Mouse (Mus musculus): Measurements from ENCODE around the gene Meis2. TPM values are rescaled to one million over a fixed set of nuclear protein-coding genes. Genes with fewer than 3 reads are reported as not detected.

Gene Meis2
- total RNA-seq, 2 experiments from 2014 or later: 39.2 to 43.8 TPM

- DNase-seq: peak; percentile 14 to 54
Measured at GRCm38 (mm10) chr2:115938926-115939563, 126.6 kb downstream of the Meis2 start.

- DNase-seq: no peak
Measured at GRCm38 (mm10) chr2:115938296-115938695, 127.3 kb downstream of the Meis2 start.

- no peak for DNase-seq
Measured at GRCm38 (mm10) chr2:115937896-115938295, 127.7 kb downstream of the Meis2 start.

GRCm38 (mm10) chr2:115936786-115937185 is 128.9 kb downstream of the Meis2 start:
- DNase-seq: no peak

DNA sequence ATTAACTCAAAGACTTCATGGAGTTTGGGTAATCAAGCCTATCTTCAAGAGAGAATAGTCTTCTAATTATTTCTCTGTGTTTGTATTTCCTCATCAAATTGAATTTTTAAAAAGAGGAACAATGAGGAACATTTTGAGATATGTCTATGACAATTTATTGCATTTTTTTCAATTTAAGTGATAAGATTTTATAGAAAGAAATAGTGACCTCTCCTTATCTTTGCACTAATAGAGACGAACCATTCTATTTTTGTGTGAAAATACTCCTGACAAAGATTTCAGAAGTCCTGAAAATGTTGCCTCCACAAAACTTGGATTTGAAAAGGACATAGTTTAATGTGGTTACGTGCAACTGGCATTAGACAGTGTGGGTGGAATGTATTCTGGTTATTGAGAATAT is 131.3 kb downstream of the Meis2 start:
- DNase-seq: no peak

GRCm38 (mm10) chr2:115933259-115933658 is 132.4 kb downstream of the Meis2 start:
- no peak for DNase-seq

GRCm38 (mm10) chr2:115925744-115926143 is 139.9 kb downstream of the Meis2 start:
- DNase-seq: no peak

DNA sequence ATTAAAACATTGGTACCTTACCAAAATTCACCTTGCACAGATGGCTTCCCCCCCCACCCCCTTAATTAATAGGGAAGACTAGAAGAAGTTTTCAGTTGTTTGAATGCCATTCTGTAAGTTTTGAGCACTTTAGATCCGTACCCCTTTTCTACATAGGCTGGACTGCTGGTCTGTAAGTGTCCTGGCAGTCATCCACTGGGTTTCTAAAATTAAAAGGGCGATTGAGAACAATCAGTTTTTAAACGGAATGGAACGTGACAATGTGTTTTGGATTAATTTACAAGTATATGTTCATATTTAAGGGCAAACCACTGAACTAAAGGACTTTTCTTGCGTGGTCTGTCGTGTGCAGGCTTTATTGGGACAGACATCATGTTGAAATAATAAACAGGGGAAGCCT is 141.2 kb downstream of the Meis2 start:
- DNase-seq: no peak

DNA sequence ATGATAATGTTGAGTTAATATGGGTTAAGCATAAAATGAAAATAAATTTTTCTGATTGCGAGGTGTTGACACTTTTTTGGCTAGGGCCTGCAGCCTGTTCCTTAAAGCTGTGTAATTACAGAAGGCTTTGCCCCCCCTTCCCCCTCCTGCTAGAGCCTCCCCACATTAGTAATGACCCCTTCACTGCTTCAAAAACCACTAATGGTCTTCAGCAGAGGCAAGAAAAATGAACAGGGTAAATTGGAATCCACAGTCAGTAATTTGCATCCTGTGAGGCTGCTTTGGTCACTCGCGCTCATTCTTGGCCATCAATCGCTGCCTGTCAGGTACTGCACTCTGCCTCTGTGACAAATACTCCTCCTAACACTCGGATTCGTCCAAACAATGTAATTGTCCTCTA is 142.4 kb downstream of the Meis2 start:
- DNase-seq: no peak

- no peak for DNase-seq
Measured at GRCm38 (mm10) chr2:115921687-115922086, 144.0 kb downstream of the Meis2 start.

GRCm38 (mm10) chr2:115920336-115920951 is 145.2 kb downstream of the Meis2 start:
- no peak for DNase-seq

DNA sequence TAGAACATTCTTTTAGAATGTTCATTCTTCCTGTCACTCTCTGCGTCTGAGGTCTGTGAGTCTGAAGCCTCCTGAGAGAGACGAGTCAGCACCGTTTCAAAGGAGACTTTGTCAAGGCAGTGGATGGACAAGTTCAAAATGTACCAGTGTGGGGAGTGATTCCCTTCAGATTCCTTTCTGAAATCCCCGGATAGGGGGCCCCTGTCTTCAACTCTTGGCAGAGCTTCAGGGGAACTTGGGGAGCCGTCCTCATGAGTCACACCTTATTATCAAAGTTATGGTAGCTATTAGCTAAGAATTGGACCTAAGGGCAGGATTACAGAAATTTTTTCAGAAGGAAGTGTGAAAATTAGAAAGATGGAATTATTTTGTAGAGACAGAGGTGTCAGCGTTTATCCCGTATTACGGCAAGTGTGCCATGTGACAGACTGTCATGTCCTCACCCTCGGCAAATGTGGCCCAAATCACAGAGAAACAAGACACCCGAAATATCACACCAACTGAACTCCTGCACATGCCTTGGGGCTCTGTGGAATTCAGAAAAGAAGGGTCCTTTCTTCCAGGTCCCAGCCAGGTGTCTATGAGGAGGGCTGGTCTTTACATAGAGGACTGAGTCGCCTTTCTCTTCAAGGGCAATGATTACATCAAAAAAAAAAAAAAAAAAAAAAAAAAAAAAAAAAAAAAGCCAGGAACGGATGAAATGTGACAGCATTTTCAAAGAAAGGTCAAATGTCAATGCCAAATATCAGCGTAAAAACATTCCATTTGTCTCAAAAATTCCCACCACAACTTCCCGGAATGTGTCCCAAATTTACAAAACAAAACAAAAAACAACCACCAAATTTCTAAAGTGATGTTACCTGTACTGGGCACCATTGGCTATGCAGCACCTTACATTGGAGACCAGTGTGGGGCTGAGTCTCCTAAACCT is 146.2 kb downstream of the Meis2 start:
- DNase-seq: no peak

DNA sequence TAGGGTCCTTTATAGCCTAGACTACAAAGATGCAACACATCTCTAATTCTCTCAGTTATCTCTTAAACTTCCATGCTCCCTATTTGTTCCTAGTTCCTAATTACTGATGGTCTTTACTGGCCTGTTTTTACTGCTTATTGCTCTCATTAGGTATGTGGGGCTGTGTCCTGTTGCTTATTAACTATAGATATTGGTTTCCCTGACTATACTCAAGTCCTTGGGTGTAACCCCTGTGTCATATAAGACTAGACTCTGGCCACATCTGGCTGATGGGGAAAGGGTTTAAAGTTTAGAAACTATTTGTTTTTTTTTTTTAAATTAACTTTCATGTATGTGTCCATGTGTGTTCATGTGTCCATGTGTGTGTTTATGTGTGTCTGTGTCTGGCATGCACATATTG is 147.1 kb downstream of the Meis2 start:
- no peak for DNase-seq

- DNase-seq: no peak
Measured at GRCm38 (mm10) chr2:115914539-115914938, 151.1 kb downstream of the Meis2 start.

- DNase-seq: no peak
Measured at GRCm38 (mm10) chr2:115912948-115913529, 152.6 kb downstream of the Meis2 start.

DNA sequence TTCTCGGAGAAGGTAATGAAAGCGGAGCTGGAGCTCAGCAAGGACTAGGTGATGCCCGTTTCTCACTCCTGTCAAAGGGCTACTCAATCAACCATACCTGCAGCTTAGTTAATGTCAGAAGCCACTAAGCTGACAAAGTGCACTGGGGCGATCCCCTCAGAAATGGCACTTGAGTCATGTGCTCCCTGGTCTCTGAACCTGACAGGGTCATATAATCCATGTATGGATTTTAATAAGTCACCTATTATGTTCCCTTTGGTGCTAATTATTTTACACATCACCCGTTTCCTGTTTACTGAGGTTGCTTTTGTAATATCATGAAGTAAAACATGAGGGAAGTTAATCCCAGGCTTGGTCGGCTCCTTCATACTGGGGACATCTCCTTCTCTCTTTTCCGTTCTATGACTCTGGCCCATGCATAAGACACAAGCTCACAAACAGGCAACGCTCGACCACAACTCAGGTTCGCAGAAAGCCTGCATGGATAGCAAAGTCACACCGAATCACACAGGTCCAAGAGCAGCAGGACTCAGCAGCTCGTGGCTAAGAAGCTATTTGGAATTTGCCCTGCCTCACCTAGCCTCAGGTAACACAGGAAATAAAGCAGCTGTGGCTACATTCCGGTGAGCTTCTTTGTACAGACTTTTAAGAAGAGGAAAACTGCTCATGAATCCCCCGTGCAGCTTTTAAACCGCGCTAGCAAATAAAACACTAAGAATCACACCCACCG is 153.6 kb downstream of the Meis2 start:
- no peak for DNase-seq

GRCm38 (mm10) chr2:115910217-115910616 is 155.4 kb downstream of the Meis2 start:
- no peak for DNase-seq

DNA sequence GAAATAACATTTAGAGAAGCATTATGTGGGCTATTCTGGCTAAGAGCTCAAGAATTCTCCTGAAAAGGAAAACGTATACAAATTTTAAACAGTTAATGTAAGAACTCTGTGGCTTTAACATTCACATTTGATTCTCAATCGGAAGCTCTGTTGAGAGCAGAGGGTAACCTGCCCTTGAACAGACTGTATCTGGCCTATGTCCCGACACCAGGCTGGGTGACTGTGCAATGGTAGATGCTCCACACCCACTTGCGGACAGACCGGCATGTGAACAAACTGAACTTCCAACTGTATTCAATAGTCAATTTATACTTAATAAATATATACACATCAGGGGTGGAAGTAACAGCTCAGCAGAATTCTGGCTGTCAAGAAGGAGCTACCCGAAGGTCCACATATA is 164.6 kb downstream of the Meis2 start:
- no peak for DNase-seq

DNA sequence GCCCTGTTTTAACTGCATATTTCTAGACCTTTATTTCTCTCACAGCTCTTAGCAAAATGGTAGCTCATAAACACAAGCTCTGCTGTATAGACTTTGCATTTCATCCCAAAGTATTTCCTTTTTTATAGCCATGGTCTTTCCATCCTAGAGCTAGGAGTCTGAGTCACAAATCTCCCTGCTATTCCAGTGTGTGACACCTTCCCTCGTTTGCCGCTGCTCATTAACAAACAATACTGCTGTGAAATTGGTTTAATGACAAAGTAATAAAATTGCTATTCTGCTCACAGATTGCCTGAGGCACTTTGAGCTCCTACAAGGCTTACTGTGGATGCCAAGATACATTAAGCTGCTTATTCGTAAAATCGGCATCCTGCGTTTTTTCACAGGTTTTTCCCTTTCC is 168.1 kb downstream of the Meis2 start:
- DNase-seq: no peak

- DNase-seq: no peak
Measured at GRCm38 (mm10) chr2:115897001-115897400, 168.6 kb downstream of the Meis2 start.

DNA sequence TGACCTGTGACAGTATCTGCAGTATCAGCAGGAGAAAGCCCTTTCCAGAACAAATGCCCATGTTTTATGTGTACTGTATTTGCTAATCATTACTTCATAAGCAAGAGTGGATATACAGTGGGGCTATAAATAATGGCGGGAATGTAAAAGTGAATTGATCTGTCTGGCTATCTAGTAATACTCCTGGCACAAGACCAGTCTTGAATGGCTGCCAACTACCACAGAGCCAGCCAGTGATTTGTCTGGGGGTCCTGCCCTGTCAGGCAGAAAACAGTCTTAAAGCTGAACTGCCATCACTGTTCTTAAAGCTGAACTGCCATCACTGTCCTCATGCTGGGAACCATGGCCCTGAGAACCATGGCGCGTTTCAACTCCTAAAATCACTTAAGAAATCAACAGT is 169.9 kb downstream of the Meis2 start:
- DNase-seq: no peak

GRCm38 (mm10) chr2:115895256-115895655 is 170.4 kb downstream of the Meis2 start:
- DNase-seq: no peak
